Mouse (Mus musculus) lung, postnatal 0 days (tissue): ENCODE results near the gene Cyp2d11.

Experiments used
- CTCF ChIP-seq: IDR thresholded peaks from 2 replicates; pipeline ENCODE4 v1.5.1; 2016; ENCODE audit warnings: antibody characterized with exemption, mild to moderate bottlenecking
- EP300 ChIP-seq: IDR thresholded peaks from 2 replicates; pipeline ENCODE4 v1.6.1; 2016; ENCODE audit warnings: antibody characterized with exemption, mild to moderate bottlenecking, control low read depth

- TF ChIP-seq EP300, result no peak
- TF ChIP-seq CTCF, result no peak
Observed at GRCm38 (mm10) chr15:82435606-82436005, 41.8 kb upstream of the Cyp2d11 start.
